Mouse (Mus musculus): Measurements from ENCODE around the gene Olfr1009.
"Not testable (repeated sequence)": the region's sequence is repeated elsewhere in the genome, so short reads cannot be mapped to it uniquely, and the experiment has no call there.

Olfr1009 gene

GRCm38 (mm10) chr2:85715119-85715518, at the start of gene Olfr1009:
TSS of gene Olfr1009 (plus strand) at chr2:85715419.
- Histone ChIP-seq H3K9me3 (ENCODE audit: low read length) (peaks cover 4% of the 10 kb centered on the region; the same call in 1 of the 2 replicates), H3K36me3 (ENCODE audit: insufficient read depth, low read length) (no peaks in the 10 kb centered on the region), H3K4me1 (replicated peaks; ENCODE audit: low read depth, low read length) (no peaks in the 10 kb centered on the region), H3K4me3 (replicated peaks; ENCODE audit: low read length) (no peak within 1 kb of the TSS), H3K27me3 (ENCODE audit: insufficient read depth, low read length) (no peaks in the 10 kb centered on the region)
- no peak for TF ChIP-seq NANOG (IDR thresholded peaks at IDR 0.05; ENCODE audit: borderline replicate concordance, low read length)
- no peak for TF ChIP-seq POU5F1 (IDR thresholded peaks at IDR 0.05; ENCODE audit: borderline replicate concordance, low read length)
- no peak for TF ChIP-seq CTCF (conservative IDR thresholded peaks at IDR 0.05; ENCODE audit: low read length)

GRCm38 (mm10) chr2:85678667-85679066, 36.6 kb upstream of the Olfr1009 start, which contains the start of gene Olfr1006:
TSS of gene Olfr1006 (minus strand) at chr2:85678767.
- no peak for TF ChIP-seq NANOG (IDR thresholded peaks at IDR 0.05; ENCODE audit: borderline replicate concordance, low read length)
- no peak for TF ChIP-seq POU5F1 (IDR thresholded peaks at IDR 0.05; ENCODE audit: borderline replicate concordance, low read length)
- no peak for TF ChIP-seq CTCF (conservative IDR thresholded peaks at IDR 0.05; ENCODE audit: low read length)
- Histone ChIP-seq H3K4me1 (replicated peaks; ENCODE audit: low read depth, low read length) (no peaks in the 10 kb centered on the region), H3K4me3 (replicated peaks; ENCODE audit: low read length) (no peak within 1 kb of the TSS), H3K36me3 (ENCODE audit: insufficient read depth, low read length) (no peaks in the 10 kb centered on the region), H3K27me3 (ENCODE audit: insufficient read depth, low read length) (no peaks in the 10 kb centered on the region), H3K9me3 (ENCODE audit: low read length) (no peaks in the 10 kb centered on the region)

GRCm38 (mm10) chr2:85689131-85689530, 26.1 kb upstream of the Olfr1009 start, which contains the start of gene Olfr1008:
TSS of gene Olfr1008 (plus strand) at chr2:85689431.
- no peaks in the 10 kb centered on the region for H3K4me1 ChIP-seq (replicated peaks; ENCODE audit: low read depth, low read length)
- no peaks in the 10 kb centered on the region for H3K27me3 ChIP-seq (ENCODE audit: insufficient read depth, low read length)
- no peak within 1 kb of the TSS for H3K4me3 ChIP-seq (replicated peaks; ENCODE audit: low read length)
- H3K36me3 ChIP-seq (ENCODE audit: insufficient read depth, low read length): no peaks in the 10 kb centered on the region
- peaks cover 25% of the 10 kb centered on the region for H3K9me3 ChIP-seq (ENCODE audit: low read length)
- no peak for TF ChIP-seq NANOG (IDR thresholded peaks at IDR 0.05; ENCODE audit: borderline replicate concordance, low read length)
- no peak for TF ChIP-seq CTCF (conservative IDR thresholded peaks at IDR 0.05; ENCODE audit: low read length)
- TF ChIP-seq POU5F1 (IDR thresholded peaks at IDR 0.05; ENCODE audit: borderline replicate concordance, low read length): no peak

- H3K4me1 ChIP-seq (replicated peaks; ENCODE audit: low read depth, low read length); H3K27me3 ChIP-seq (ENCODE audit: insufficient read depth, low read length); H3K36me3 ChIP-seq (ENCODE audit: insufficient read depth, low read length); H3K4me3 ChIP-seq (replicated peaks; ENCODE audit: low read length): not testable (repeated sequence)
- peaks cover 15% of the 10 kb centered on the region for H3K9me3 ChIP-seq (ENCODE audit: low read length)
Measured at GRCm38 (mm10) chr2:85710680-85711079, 4.5 kb upstream of the Olfr1009 start.

GRCm38 (mm10) chr2:85711159-85711558, 4.1 kb upstream of the Olfr1009 start:
- Histone ChIP-seq H3K36me3 (ENCODE audit: insufficient read depth, low read length) (no peaks in the 10 kb centered on the region), H3K4me3 (replicated peaks; ENCODE audit: low read length) (no peak overlapping the region), H3K9me3 (ENCODE audit: low read length) (peaks cover 13% of the 10 kb centered on the region), H3K4me1 (replicated peaks; ENCODE audit: low read depth, low read length) (no peaks in the 10 kb centered on the region), H3K27me3 (ENCODE audit: insufficient read depth, low read length) (no peaks in the 10 kb centered on the region)
- TF ChIP-seq NANOG (IDR thresholded peaks at IDR 0.05; ENCODE audit: borderline replicate concordance, low read length) (no peak), CTCF (conservative IDR thresholded peaks at IDR 0.05; ENCODE audit: low read length) (no peak), POU5F1 (IDR thresholded peaks at IDR 0.05; ENCODE audit: borderline replicate concordance, low read length) (no peak)

GRCm38 (mm10) chr2:85725793-85726192, 10.6 kb downstream of the Olfr1009 start:
- no peaks in the 10 kb centered on the region for H3K4me1 ChIP-seq (replicated peaks; ENCODE audit: low read depth, low read length)
- H3K36me3 ChIP-seq (ENCODE audit: insufficient read depth, low read length): no peaks in the 10 kb centered on the region
- no peaks in the 10 kb centered on the region for H3K9me3 ChIP-seq (ENCODE audit: low read length)
- TF ChIP-seq CTCF (conservative IDR thresholded peaks at IDR 0.05; ENCODE audit: low read length) (peak; percentile 66), POU5F1 (IDR thresholded peaks at IDR 0.05; ENCODE audit: borderline replicate concordance, low read length) (no peak)
- no peaks in the 10 kb centered on the region for H3K27me3 ChIP-seq (ENCODE audit: insufficient read depth, low read length)
- H3K4me3 ChIP-seq (replicated peaks; ENCODE audit: low read length): no peak overlapping the region

GRCm38 (mm10) chr2:85753822-85754221, 38.6 kb downstream of the Olfr1009 start:
- Histone ChIP-seq H3K27me3 (ENCODE audit: insufficient read depth, low read length) (no peaks in the 10 kb centered on the region), H3K9me3 (ENCODE audit: low read length) (no peaks in the 10 kb centered on the region), H3K4me1 (replicated peaks; ENCODE audit: low read depth, low read length) (no peaks in the 10 kb centered on the region), H3K4me3 (replicated peaks; ENCODE audit: low read length) (no peak overlapping the region), H3K36me3 (ENCODE audit: insufficient read depth, low read length) (no peaks in the 10 kb centered on the region)
- no peak for TF ChIP-seq CTCF (conservative IDR thresholded peaks at IDR 0.05; ENCODE audit: low read length)
- no peak for TF ChIP-seq POU5F1 (IDR thresholded peaks at IDR 0.05; ENCODE audit: borderline replicate concordance, low read length)
- TF ChIP-seq NANOG (IDR thresholded peaks at IDR 0.05; ENCODE audit: borderline replicate concordance, low read length): no peak

GRCm38 (mm10) chr2:85762666-85763065, 47.4 kb downstream of the Olfr1009 start, which contains the start of gene Olfr1012:
TSS of gene Olfr1012 (minus strand) at chr2:85762766.
- H3K9me3 ChIP-seq (ENCODE audit: low read length): no peaks in the 10 kb centered on the region
- H3K4me1 ChIP-seq (replicated peaks; ENCODE audit: low read depth, low read length): no peaks in the 10 kb centered on the region
- no peak within 1 kb of the TSS for H3K4me3 ChIP-seq (replicated peaks; ENCODE audit: low read length)
- no peak for TF ChIP-seq CTCF (conservative IDR thresholded peaks at IDR 0.05; ENCODE audit: low read length)
- no peak for TF ChIP-seq POU5F1 (IDR thresholded peaks at IDR 0.05; ENCODE audit: borderline replicate concordance, low read length)
- TF ChIP-seq NANOG (IDR thresholded peaks at IDR 0.05; ENCODE audit: borderline replicate concordance, low read length): no peak
- H3K27me3 ChIP-seq (ENCODE audit: insufficient read depth, low read length): no peaks in the 10 kb centered on the region
- H3K36me3 ChIP-seq (ENCODE audit: insufficient read depth, low read length): no peaks in the 10 kb centered on the region

- no peak for TF ChIP-seq POU5F1 (IDR thresholded peaks at IDR 0.05; ENCODE audit: borderline replicate concordance, low read length)
- TF ChIP-seq NANOG (IDR thresholded peaks at IDR 0.05; ENCODE audit: borderline replicate concordance, low read length): no peak
- TF ChIP-seq CTCF (conservative IDR thresholded peaks at IDR 0.05; ENCODE audit: low read length): no peak
- no peaks in the 10 kb centered on the region for H3K9me3 ChIP-seq (ENCODE audit: low read length)
- H3K36me3 ChIP-seq (ENCODE audit: insufficient read depth, low read length): no peaks in the 10 kb centered on the region
- no peaks in the 10 kb centered on the region for H3K27me3 ChIP-seq (ENCODE audit: insufficient read depth, low read length)
- H3K4me3 ChIP-seq (replicated peaks; ENCODE audit: low read length): no peak within 1 kb of the TSS
- no peaks in the 10 kb centered on the region for H3K4me1 ChIP-seq (replicated peaks; ENCODE audit: low read depth, low read length)
Measured at GRCm38 (mm10) chr2:85766798-85767197, 51.6 kb downstream of the Olfr1009 start, which contains the start of gene Olfr1013. TSS of gene Olfr1013 (plus strand) at chr2:85767098.

Measured in E14TG2a.4 (cell line).